Mouse (Mus musculus): ENCODE results near the gene Rasal3. TPM values are rescaled to one million over a fixed set of nuclear protein-coding genes. Genes with fewer than 3 reads are reported as not detected.
A peak's percentile ranks its signal among the peaks of the same experiment; 100 is the strongest.

Rasal3 gene
- total RNA-seq, 2 experiments from 2014 or later, result 1.2 to 1.8 TPM

- DNase-seq, result peak; percentile 94 to 97
These were observed 14.2 kb downstream of the Rasal3 start, which contains the start of gene Wiz for GRCm38 (mm10) chr17:32389101-32389659. TSS of gene Wiz (minus strand) at chr17:32389439.

- peak in 1 of 2 experiments; percentile 67 for DNase-seq
These were observed 14.8 kb downstream of the Rasal3 start for GRCm38 (mm10) chr17:32388370-32389100.

GRCm38 (mm10) chr17:32387986-32388369, 15.4 kb downstream of the Rasal3 start:
- DNase-seq, result no peak

- DNase-seq, result peak in 1 of 2 experiments; percentile 62
These were observed 16.5 kb downstream of the Rasal3 start for GRCm38 (mm10) chr17:32386659-32387432.

- no peak for DNase-seq
These were observed 19.7 kb downstream of the Rasal3 start for GRCm38 (mm10) chr17:32383661-32384060.

- DNase-seq, result peak; percentile 46 to 58
These were observed 20.8 kb downstream of the Rasal3 start for GRCm38 (mm10) chr17:32382576-32382975.

- peak; percentile 57 for DNase-seq
These were observed 24.6 kb downstream of the Rasal3 start for GRCm38 (mm10) chr17:32378786-32379185.

- DNase-seq, result no peak
These were observed 26.2 kb downstream of the Rasal3 start for GRCm38 (mm10) chr17:32377137-32377536.

- no peak for DNase-seq
These were observed 26.9 kb downstream of the Rasal3 start for GRCm38 (mm10) chr17:32376475-32376874.

- no peak for DNase-seq
These were observed 34.3 kb downstream of the Rasal3 start for GRCm38 (mm10) chr17:32368991-32369578.

- DNase-seq, result no peak
These were observed 35.7 kb downstream of the Rasal3 start for GRCm38 (mm10) chr17:32367706-32368105.

- no peak for DNase-seq
These were observed 38.1 kb downstream of the Rasal3 start for GRCm38 (mm10) chr17:32365296-32365695.

GRCm38 (mm10) chr17:32364850-32365249, 38.5 kb downstream of the Rasal3 start:
- no peak for DNase-seq

- peak; percentile 91 to 95 for DNase-seq
These were observed 39.1 kb downstream of the Rasal3 start for GRCm38 (mm10) chr17:32364331-32364730.

- DNase-seq, result peak in 1 of 2 experiments; percentile 35
These were observed 39.5 kb downstream of the Rasal3 start for GRCm38 (mm10) chr17:32363821-32364301.

- DNase-seq, result no peak
These were observed 40.7 kb downstream of the Rasal3 start for GRCm38 (mm10) chr17:32362686-32363085.

- DNase-seq, result peak; percentile 73 to 79
These were observed 43.5 kb downstream of the Rasal3 start for GRCm38 (mm10) chr17:32359928-32360327.

- no peak for DNase-seq
These were observed 44.4 kb downstream of the Rasal3 start for GRCm38 (mm10) chr17:32358943-32359340.

- no peak for DNase-seq
These were observed 45.0 kb downstream of the Rasal3 start for GRCm38 (mm10) chr17:32358192-32358942.

- peak; percentile 57 to 67 for DNase-seq
These were observed 46.3 kb downstream of the Rasal3 start for GRCm38 (mm10) chr17:32356766-32357760.
